Comparison of ENCODE assay signal across 1 mouse cellular context in the genomic region with DNA sequence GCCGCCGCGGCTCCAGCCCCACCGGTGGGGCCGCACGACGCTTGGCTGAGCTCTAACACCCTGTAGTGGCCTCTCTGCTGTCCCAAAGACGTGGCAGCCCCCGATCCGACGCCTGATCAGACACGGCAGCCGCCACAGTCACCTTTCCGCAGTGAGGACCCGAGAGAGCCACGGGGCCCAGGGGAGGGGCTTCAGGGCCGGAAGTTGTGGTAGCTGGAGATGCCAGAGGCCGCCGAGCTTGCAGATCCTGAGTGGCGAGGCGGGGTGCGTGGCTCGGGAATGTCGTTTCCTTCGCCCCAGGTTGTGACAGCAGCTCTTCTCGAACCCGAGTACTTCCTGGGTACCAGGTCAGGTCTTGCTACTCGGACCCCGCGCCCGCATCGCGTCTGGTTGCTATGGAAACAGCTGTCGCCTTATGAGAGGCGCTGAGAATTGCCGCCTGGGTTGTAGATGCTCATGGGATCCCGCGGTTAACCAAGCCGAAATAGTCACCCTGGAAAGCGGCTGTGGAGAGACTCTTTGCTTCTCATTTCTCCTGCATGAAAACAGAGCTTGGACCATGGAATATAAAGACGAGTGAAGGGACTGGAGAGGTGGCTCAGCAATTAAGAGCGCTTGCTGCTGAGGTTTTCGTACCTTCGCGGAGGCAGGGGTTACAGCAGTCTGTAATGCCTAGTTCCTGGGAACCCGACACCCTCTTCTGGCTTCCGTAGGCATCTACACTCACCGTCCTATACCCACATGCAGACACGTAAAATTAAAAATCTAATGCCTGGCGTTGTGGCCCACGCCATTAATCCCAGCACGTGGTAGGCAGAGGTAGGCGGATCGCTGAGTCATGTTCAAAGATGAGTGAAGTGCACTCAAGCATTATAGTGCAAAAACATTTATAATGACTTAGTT.
TF ChIP-seq lines count a peak whose summit lies in the region.

A gene (minus strand): TSS at position 26 of the 903 bp plus-strand sequence.

TF ChIP-seq in CH12.LX, 34 proteins besides CTCF, POLR2A, EP300 and RAD21 (continued from another document):
- TF ChIP-seq GABPA (IDR thresholded peaks at IDR 0.05; ENCODE audit: insufficient replicate concordance, low read depth, low read length): no peak; the same call in 1 of the 2 replicates
- TF ChIP-seq CHD2 (IDR thresholded peaks at IDR 0.05; ENCODE audit: low read length): no peak
- no peak for TF ChIP-seq JUN (IDR thresholded peaks at IDR 0.05; ENCODE audit: insufficient read depth, low read depth, low read length)
- no peak for TF ChIP-seq BHLHE40 (IDR thresholded peaks at IDR 0.05; ENCODE audit: low read depth, low read length)
- peak; percentile 39 for TF ChIP-seq USF1 (IDR thresholded peaks at IDR 0.05; ENCODE audit: low read depth, low read length)
- TF ChIP-seq HCFC1 (IDR thresholded peaks at IDR 0.05; ENCODE audit: low read depth, low read length): peak; percentile 78
- TF ChIP-seq ZC3H11A (IDR thresholded peaks at IDR 0.05; ENCODE audit: low read depth, low read length): no peak
- TF ChIP-seq ZKSCAN1 (IDR thresholded peaks at IDR 0.05; ENCODE audit: borderline replicate concordance, low read depth, low read length): no peak
- TF ChIP-seq ETS1 (conservative IDR thresholded peaks at IDR 0.05; ENCODE audit: low read depth, low read length): no peak
- peak; percentile 83; the same call in 1 of the 2 replicates for TF ChIP-seq ELF1 (IDR thresholded peaks at IDR 0.05; ENCODE audit: low read depth, low read length)
- peak; percentile 98 for TF ChIP-seq MAX (IDR thresholded peaks at IDR 0.05; ENCODE audit: low read length)
